Mouse (Mus musculus): ENCODE results near the gene Hbb-bh1. TPM values are rescaled to one million over a fixed set of nuclear protein-coding genes. Genes with fewer than 3 reads are reported as not detected.
A peak's percentile ranks its signal among the peaks of the same experiment; 100 is the strongest.
"Not testable (repeated sequence)": the region's sequence is repeated elsewhere in the genome, so short reads cannot be mapped to it uniquely, and the experiment has no call there.

The Hbb-bh1 gene
- total RNA-seq, 2 experiments from 2014 or later, result not detected

GRCm38 (mm10) chr7:103808971-103809800 is 33.8 kb downstream of the Hbb-bh1 start:
- TF ChIP-seq CTCF (IDR thresholded peaks at IDR 0.05), result no peak
- no peak for DNase-seq
- no peak overlapping the region for H3K27ac ChIP-seq
- no peak overlapping the region for H3K4me3 ChIP-seq
- intact Hi-C loops (cut with DNase I), result no loop called here

DNA sequence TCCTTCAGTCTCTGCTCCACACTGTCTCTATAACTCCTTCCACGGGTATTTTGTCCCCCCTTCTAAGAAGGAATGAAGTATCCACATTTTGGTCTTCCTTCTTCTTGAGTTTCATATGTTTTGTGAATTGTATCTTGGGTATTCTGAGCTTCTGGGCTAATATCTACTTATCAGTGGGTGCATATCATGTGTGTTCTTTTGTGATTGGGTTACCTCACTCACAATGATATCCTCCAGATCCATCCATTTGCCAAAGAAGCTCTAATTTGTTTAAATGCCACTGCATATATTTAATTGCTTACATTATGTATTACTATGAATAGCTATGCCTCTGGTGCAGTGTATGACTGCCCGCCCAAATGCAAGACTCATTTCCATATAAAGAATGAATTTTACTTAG is 34.8 kb downstream of the Hbb-bh1 start:
- DNase-seq; intact Hi-C loops (cut with DNase I); H3K27ac ChIP-seq; H3K4me3 ChIP-seq: not testable (repeated sequence)

DNA sequence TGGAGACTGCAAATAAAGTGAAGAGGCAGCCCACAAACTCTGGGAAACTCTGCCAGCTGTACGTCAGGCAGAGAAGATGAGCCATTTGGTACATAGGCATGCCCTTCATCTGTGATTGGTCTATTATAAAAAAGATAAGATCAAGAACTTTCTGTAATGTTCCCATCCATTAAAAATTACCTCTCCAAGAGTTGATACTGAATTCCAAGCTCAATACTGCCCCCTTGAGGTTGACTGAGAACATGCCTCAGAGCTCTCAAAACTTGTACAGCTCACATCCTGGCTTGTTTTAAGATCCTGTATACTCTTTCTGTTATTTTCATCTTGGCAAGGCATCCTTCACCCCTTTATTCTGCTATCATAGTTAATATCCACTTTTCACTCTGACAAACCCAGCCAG is 36.1 kb downstream of the Hbb-bh1 start:
- Histone ChIP-seq H3K27ac (no peak overlapping the region), H3K4me3 (no peak overlapping the region)
- intact Hi-C loops (cut with DNase I), result no loop called here
- DNase-seq, result no peak
- TF ChIP-seq CTCF (IDR thresholded peaks at IDR 0.05), result peak; percentile 45

DNA sequence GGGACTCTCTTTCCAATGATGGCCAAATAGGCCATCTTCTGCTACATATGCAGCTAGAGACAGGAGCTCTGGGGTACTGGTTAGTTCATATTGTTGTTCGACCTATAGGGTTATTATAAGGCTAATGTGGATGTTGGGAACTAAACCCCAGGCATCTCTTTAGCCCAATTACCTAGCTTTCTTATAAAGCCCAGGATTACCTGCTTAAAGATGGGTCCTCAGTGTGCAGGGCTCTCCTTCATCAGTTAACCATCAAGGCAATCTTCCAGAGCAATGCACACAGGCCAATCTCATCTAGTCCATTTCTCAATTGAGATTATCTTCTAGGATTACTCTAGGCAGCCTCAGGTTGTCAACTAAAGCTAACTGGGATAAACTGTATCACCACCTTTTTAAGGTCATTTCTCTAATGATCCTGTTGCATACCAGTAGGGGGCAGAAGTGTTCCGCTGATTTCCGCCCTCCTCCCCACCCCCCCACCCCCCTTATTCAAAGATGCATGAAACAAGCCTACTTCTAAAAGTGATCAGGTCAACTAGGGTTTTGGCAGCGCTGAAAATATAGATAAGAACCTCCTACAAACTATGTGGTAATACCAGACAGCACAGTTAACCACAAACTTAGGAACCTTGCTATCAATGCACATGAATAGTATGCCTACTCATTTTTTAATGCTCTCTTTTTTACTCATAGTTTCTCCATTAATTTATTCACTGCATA is 50.1 kb downstream of the Hbb-bh1 start:
- peak; percentile 8; the same call in 1 of the 2 replicates for TF ChIP-seq CTCF (IDR thresholded peaks at IDR 0.05)
- intact Hi-C loops (cut with DNase I), result no loop called here
- H3K27ac ChIP-seq, result no peak overlapping the region
- H3K4me3 ChIP-seq, result no peak overlapping the region
- DNase-seq, result no peak

GRCm38 (mm10) chr7:103791721-103792120 is 51.2 kb downstream of the Hbb-bh1 start, which contains the start of gene Olfr67:
Gene Olfr67, minus strand, starts transcription at chr7:103791821.
- no peak for TF ChIP-seq CTCF (IDR thresholded peaks at IDR 0.05)
- H3K4me3 ChIP-seq, result no peak within 1 kb of the TSS
- no peak within 1 kb of the TSS for H3K27ac ChIP-seq
- DNase-seq, result no peak
- intact Hi-C loops (cut with DNase I), result no loop called here

Other genes with a start within 250 kb of the Hbb-bh1 start
- not detected for gene Olfr619, start 242.6 kb downstream of the Hbb-bh1 start, total RNA-seq (2021)
- not detected for gene Olfr620, start 230.6 kb downstream of the Hbb-bh1 start, total RNA-seq (2021)
- not detected for gene Olfr622, start 200.5 kb downstream of the Hbb-bh1 start, total RNA-seq (2021)
- gene Olfr623, start 179.5 kb downstream of the Hbb-bh1 start, total RNA-seq (2021), result not detected
- not detected for gene Olfr624, start 172.0 kb downstream of the Hbb-bh1 start, total RNA-seq (2021)
- not detected for gene Olfr625-ps1, start 160.4 kb downstream of the Hbb-bh1 start, total RNA-seq (2021)
- not detected for gene Olfr243, start 128.5 kb downstream of the Hbb-bh1 start, total RNA-seq (2021)
- not detected for gene Olfr628, start 112.8 kb downstream of the Hbb-bh1 start, total RNA-seq (2021)
- gene Olfr629, start 98.2 kb downstream of the Hbb-bh1 start, total RNA-seq (2021), result not detected
- not detected for gene Olfr630, start 85.8 kb downstream of the Hbb-bh1 start, total RNA-seq (2021)
- not detected for gene Olfr69, start 71.6 kb downstream of the Hbb-bh1 start, total RNA-seq (2021)
- gene Olfr68, start 63.5 kb downstream of the Hbb-bh1 start, total RNA-seq (2021), result not detected
- not detected for gene Olfr67, start 51.3 kb downstream of the Hbb-bh1 start, total RNA-seq (2021)
- 10 to 100 TPM; 20.6 to 29.2 TPM for gene Hbb-bt, start 29.2 kb downstream of the Hbb-bh1 start, total RNA-seq (2021)
- 100 to 1,000 TPM; 210 to 301 TPM for gene Hbb-bs, start 15.1 kb downstream of the Hbb-bh1 start, total RNA-seq (2021)
- not detected for gene Hbb-bh2, start 2.6 kb downstream of the Hbb-bh1 start, total RNA-seq (2021)
- not detected for gene Hbb-y, start 10.1 kb upstream of the Hbb-bh1 start, total RNA-seq (2021)
- not detected for gene Olfr66, start 43.1 kb upstream of the Hbb-bh1 start, total RNA-seq (2021)
- not detected for gene Olfr64, start 51.3 kb upstream of the Hbb-bh1 start, total RNA-seq (2021)
- not detected for gene Olfr65, start 60.3 kb upstream of the Hbb-bh1 start, total RNA-seq (2021)
- not detected for gene Olfr631, start 85.7 kb upstream of the Hbb-bh1 start, total RNA-seq (2021)
- gene Olfr632, start 91.2 kb upstream of the Hbb-bh1 start, total RNA-seq (2021), result not detected
- gene Olfr633, start 101.3 kb upstream of the Hbb-bh1 start, total RNA-seq (2021), result not detected
- not detected for gene Olfr635, start 128.0 kb upstream of the Hbb-bh1 start, total RNA-seq (2021)
- not detected for gene Olfr638, start 155.6 kb upstream of the Hbb-bh1 start, total RNA-seq (2021)
- gene Olfr639, start 174.1 kb upstream of the Hbb-bh1 start, total RNA-seq (2021), result under 1 TPM in 1 of 2 experiments, not detected in 1; 0.03 TPM
- gene Olfr640, start 182.4 kb upstream of the Hbb-bh1 start, total RNA-seq (2021), result not detected
- not detected for gene Olfr641, start 192.3 kb upstream of the Hbb-bh1 start, total RNA-seq (2021)
- gene Olfr642, start 209.5 kb upstream of the Hbb-bh1 start, total RNA-seq (2021), result not detected
- not detected for gene 4930516K23Rik, start 218.3 kb upstream of the Hbb-bh1 start, total RNA-seq (2021)
- gene Olfr644, start 228.7 kb upstream of the Hbb-bh1 start, total RNA-seq (2021), result not detected
- not detected for gene Olfr645, start 242.3 kb upstream of the Hbb-bh1 start, total RNA-seq (2021)